Mouse (Mus musculus): ENCODE results near the gene Sox13. TPM values are rescaled to one million over a fixed set of nuclear protein-coding genes. Genes with fewer than 3 reads are reported as not detected.

Sox13 gene
- polyA plus RNA-seq, 1 experiment = 0.80 TPM

DNA sequence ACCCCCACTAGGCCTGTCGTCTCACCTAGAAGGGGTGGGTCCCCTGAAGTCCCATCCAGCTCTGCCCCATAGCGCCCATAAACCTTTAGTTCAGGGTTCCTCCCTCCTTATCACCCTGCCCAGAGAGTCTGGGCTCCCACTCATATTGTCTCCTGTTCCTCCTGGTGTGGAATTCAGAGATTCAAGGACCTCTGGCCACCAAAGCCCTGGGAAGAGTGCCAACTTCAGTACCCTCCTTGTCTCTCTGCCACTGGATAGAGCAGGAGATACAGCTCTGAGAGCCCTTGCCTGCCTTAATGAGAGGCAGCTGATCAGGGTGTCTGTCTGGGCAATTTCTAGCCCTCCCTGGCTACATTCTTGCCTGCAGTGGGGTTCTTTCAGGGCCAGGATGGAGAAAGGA is 59.3 kb downstream of the Sox13 start:
- no peak overlapping the region for H3K4me2 ChIP-seq (ENCODE audit: low read depth)
- H3K27me3 ChIP-seq (ENCODE audit: control insufficient read depth, insufficient read depth, insufficient read length) = peaks cover 81% of the 10 kb centered on the region
- H3ac ChIP-seq (ENCODE audit: control insufficient read depth, insufficient read length) = no peak overlapping the region
- H3K79me2 ChIP-seq (ENCODE audit: control insufficient read depth, insufficient read depth) = no peaks in the 10 kb centered on the region
- H3K36me3 ChIP-seq (ENCODE audit: control insufficient read depth, insufficient read depth) = no peaks in the 10 kb centered on the region
- no peak overlapping the region for H3K4me3 ChIP-seq
- TF ChIP-seq REST (IDR thresholded peaks at IDR 0.05; ENCODE audit: insufficient read depth, insufficient read length) (no peak), MAX (IDR thresholded peaks at IDR 0.05; ENCODE audit: low read depth) (no peak), TCF12 (IDR thresholded peaks at IDR 0.05; ENCODE audit: insufficient read depth, poor library complexity, severe bottlenecking) (no peak), SRF (IDR thresholded peaks at IDR 0.05; ENCODE audit: control insufficient read depth, insufficient read length, low read depth) (no peak), MYOG (IDR thresholded peaks at IDR 0.05; ENCODE audit: control insufficient read depth in 1 of 3, insufficient read depth in 1 of 3, insufficient read length in 2 of 3, low read depth in 2 of 3) (no peak), E2F4 (IDR thresholded peaks at IDR 0.05; ENCODE audit: insufficient read depth) (no peak), TCF3 (IDR thresholded peaks at IDR 0.05; ENCODE audit: insufficient read length, low read depth) (no peak), CEBPB (IDR thresholded peaks at IDR 0.05; ENCODE audit: insufficient read depth, poor library complexity, severe bottlenecking) (no peak), USF1 (IDR thresholded peaks at IDR 0.05; ENCODE audit: low read depth) (no peak), POLR2A (IDR thresholded peaks at IDR 0.05; ENCODE audit: insufficient read length, low read depth) (no peak), POLR2AphosphoS2 (IDR thresholded peaks at IDR 0.05; ENCODE audit: insufficient read length, low read depth) (no peak), MYOD1 (IDR thresholded peaks at IDR 0.05; ENCODE audit: control insufficient read depth in 1 of 3, insufficient read length in 2 of 3, low read depth in 2 of 3) (no peak)

DNA sequence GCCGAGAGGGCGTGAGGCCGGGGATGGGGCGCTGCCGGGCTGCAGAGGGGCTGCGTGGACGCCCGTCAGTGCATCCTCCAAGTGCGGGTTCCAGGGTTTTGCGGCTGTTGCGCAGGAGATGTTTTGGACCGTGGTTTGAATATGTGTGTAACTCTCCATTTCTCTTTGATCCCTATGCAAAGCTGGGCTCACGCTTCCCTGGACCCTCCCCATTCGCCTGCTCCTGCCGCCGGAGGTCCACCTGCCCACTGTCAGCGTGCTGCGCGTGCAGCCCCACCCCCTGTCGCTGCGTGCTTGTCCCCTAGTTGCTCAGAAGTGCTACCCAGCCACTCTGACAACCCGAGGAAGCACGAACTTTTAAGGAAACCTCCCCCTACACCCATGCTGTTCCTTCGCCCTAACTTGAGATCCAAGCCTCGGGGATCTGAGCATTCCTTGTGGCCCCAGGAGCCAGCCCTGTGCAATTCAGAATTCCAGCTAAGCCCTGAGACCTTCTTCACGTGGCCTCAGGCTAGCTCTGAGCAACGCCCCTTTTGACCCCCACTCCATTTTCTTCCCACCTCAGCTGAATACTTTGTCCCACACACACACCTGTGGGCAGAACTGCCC is 60.1 kb downstream of the Sox13 start:
- Histone ChIP-seq H3K27me3 (ENCODE audit: control insufficient read depth, insufficient read depth, insufficient read length) (peaks cover 81% of the 10 kb centered on the region), H3ac (ENCODE audit: control insufficient read depth, insufficient read length) (no peak overlapping the region), H3K36me3 (ENCODE audit: control insufficient read depth, insufficient read depth) (no peaks in the 10 kb centered on the region), H3K4me3 (no peak overlapping the region), H3K79me2 (ENCODE audit: control insufficient read depth, insufficient read depth) (no peaks in the 10 kb centered on the region), H3K4me2 (ENCODE audit: low read depth) (no peak overlapping the region)
- TF ChIP-seq POLR2AphosphoS2 (IDR thresholded peaks at IDR 0.05; ENCODE audit: insufficient read length, low read depth) (no peak), TCF3 (IDR thresholded peaks at IDR 0.05; ENCODE audit: insufficient read length, low read depth) (no peak), MYOD1 (IDR thresholded peaks at IDR 0.05; ENCODE audit: control insufficient read depth in 1 of 3, insufficient read length in 2 of 3, low read depth in 2 of 3) (no peak), USF1 (IDR thresholded peaks at IDR 0.05; ENCODE audit: low read depth) (no peak), SRF (IDR thresholded peaks at IDR 0.05; ENCODE audit: control insufficient read depth, insufficient read length, low read depth) (no peak), CEBPB (IDR thresholded peaks at IDR 0.05; ENCODE audit: insufficient read depth, poor library complexity, severe bottlenecking) (no peak), E2F4 (IDR thresholded peaks at IDR 0.05; ENCODE audit: insufficient read depth) (no peak), TCF12 (IDR thresholded peaks at IDR 0.05; ENCODE audit: insufficient read depth, poor library complexity, severe bottlenecking) (no peak), REST (IDR thresholded peaks at IDR 0.05; ENCODE audit: insufficient read depth, insufficient read length) (no peak), POLR2A (IDR thresholded peaks at IDR 0.05; ENCODE audit: insufficient read length, low read depth) (no peak)

DNA sequence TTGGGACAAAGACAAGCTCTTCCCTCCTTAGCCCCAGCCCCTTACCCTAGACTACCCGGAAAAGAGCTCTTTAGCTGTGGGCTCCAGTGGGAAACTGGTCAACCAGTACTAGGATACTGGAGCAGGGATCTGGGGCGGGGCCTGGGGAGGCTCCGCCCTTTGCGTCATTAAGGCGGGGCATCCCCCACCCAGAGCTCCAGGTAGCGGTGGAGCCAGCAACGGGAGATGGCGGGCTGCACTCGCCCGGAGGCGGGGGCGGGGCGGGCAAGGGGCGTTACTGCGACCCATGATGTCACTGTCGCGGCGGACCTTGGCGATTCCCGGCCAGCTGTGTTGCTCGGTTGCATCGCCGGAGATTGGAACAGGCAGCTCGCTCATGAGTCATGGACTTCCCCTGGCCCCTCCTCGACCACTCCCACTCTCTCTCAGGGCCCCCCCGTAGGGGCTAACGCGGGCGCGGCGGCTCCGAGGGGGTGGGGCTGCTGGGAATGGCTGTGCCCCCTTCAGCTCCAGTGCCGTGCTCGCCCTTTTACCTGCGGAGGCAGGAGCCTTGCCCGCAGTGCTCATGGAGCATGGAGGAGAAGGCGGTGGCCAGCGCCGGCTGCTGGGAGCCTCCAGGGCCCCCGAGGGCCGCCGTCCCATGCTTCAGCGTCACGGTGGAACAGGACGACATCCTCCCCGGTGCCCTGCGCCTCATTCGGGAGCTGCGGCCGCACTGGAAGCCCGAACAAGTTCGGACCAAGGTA is 60.7 kb downstream of the Sox13 start, which contains the start of gene Etnk2:
TSS of gene Etnk2 (plus strand) at position 297 of the 746 bp plus-strand sequence.
- peak within 1 kb of the TSS; percentile 30 for H3K4me2 ChIP-seq (ENCODE audit: low read depth)
- H3K27me3 ChIP-seq (ENCODE audit: control insufficient read depth, insufficient read depth, insufficient read length) = peaks cover 81% of the 10 kb centered on the region
- no peaks in the 10 kb centered on the region for H3K79me2 ChIP-seq (ENCODE audit: control insufficient read depth, insufficient read depth)
- H3K36me3 ChIP-seq (ENCODE audit: control insufficient read depth, insufficient read depth) = no peaks in the 10 kb centered on the region
- TF ChIP-seq MYOG (IDR thresholded peaks at IDR 0.05; ENCODE audit: control insufficient read depth in 1 of 3, insufficient read depth in 1 of 3, insufficient read length in 2 of 3, low read depth in 2 of 3) = no peak
- no peak within 1 kb of the TSS for H3ac ChIP-seq (ENCODE audit: control insufficient read depth, insufficient read length)
- H3K4me3 ChIP-seq = no peak within 1 kb of the TSS

DNA sequence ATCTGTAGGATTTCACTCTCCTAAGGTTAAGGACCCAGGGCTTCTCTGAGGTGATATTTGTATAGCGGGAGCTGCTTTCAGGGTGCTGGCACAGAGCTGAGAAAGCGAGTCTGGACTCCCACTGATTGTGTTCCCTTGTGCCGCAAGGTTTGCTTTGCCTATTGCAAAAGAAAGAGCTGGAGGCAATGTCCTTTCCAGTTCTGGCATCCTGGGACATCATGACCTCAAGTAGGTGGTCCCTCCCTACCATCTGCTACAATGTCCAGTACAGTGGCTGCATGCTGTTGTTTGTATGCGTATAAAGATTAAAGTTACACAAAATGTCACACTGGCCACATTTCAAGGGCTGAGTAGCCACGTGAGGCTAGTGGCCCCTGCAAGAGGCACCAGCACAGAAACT is 62.1 kb downstream of the Sox13 start:
- TF ChIP-seq REST (IDR thresholded peaks at IDR 0.05; ENCODE audit: insufficient read depth, insufficient read length) (no peak), E2F4 (IDR thresholded peaks at IDR 0.05; ENCODE audit: insufficient read depth) (no peak), USF1 (IDR thresholded peaks at IDR 0.05; ENCODE audit: low read depth) (no peak), MAX (IDR thresholded peaks at IDR 0.05; ENCODE audit: low read depth) (no peak), MYOD1 (IDR thresholded peaks at IDR 0.05; ENCODE audit: control insufficient read depth in 1 of 3, insufficient read length in 2 of 3, low read depth in 2 of 3) (no peak), POLR2A (IDR thresholded peaks at IDR 0.05; ENCODE audit: insufficient read length, low read depth) (no peak), CEBPB (IDR thresholded peaks at IDR 0.05; ENCODE audit: insufficient read depth, poor library complexity, severe bottlenecking) (no peak), POLR2AphosphoS2 (IDR thresholded peaks at IDR 0.05; ENCODE audit: insufficient read length, low read depth) (no peak), MYOG (IDR thresholded peaks at IDR 0.05; ENCODE audit: control insufficient read depth in 1 of 3, insufficient read depth in 1 of 3, insufficient read length in 2 of 3, low read depth in 2 of 3) (no peak), SRF (IDR thresholded peaks at IDR 0.05; ENCODE audit: control insufficient read depth, insufficient read length, low read depth) (no peak), TCF12 (IDR thresholded peaks at IDR 0.05; ENCODE audit: insufficient read depth, poor library complexity, severe bottlenecking) (no peak), TCF3 (IDR thresholded peaks at IDR 0.05; ENCODE audit: insufficient read length, low read depth) (no peak)
- H3K36me3 ChIP-seq (ENCODE audit: control insufficient read depth, insufficient read depth) = no peaks in the 10 kb centered on the region
- no peak overlapping the region for H3K4me2 ChIP-seq (ENCODE audit: low read depth)
- H3K79me2 ChIP-seq (ENCODE audit: control insufficient read depth, insufficient read depth) = no peaks in the 10 kb centered on the region
- H3K4me3 ChIP-seq = no peak overlapping the region
- no peak overlapping the region for H3ac ChIP-seq (ENCODE audit: control insufficient read depth, insufficient read length)
- peaks cover 81% of the 10 kb centered on the region for H3K27me3 ChIP-seq (ENCODE audit: control insufficient read depth, insufficient read depth, insufficient read length)
